ENCODE assay signal across 9 mouse cellular contexts in genomic region chr1:127661118-127662012, GRCm38 (mm10). TPM values are rescaled to one million over a fixed set of nuclear protein-coding genes. Genes with fewer than 3 reads are reported as not detected.
DNase-seq lines count a peak whose midpoint lies in the region; ATAC-seq lines count a peak whose summit lies in the region.
"Had no signal": no experiment of that assay in that cellular context is flagged by ENCODE, and none has a peak within 500 bp of the region (broad histone marks: within the 10 kb centered on the region; RNA-seq: fewer than 3 reads in every experiment).

No protein-coding gene starts in this region.

- H3K36me3 ChIP-seq in embryonic facial prominence, embryonic 14.5 days (ENCODE audit: control insufficient read depth, insufficient read depth, low read length): no peaks in the 10 kb centered on the region
- no peaks in the 10 kb centered on the region for H3K36me3 ChIP-seq in hindbrain, embryonic 14.5 days (replicated peaks; ENCODE audit: control insufficient read depth, insufficient read depth)

- H3K9me3 ChIP-seq in embryonic facial prominence, embryonic 14.5 days (ENCODE audit: control insufficient read depth, low read length): no peaks in the 10 kb centered on the region
- no peaks in the 10 kb centered on the region for H3K9me3 ChIP-seq in hindbrain, embryonic 14.5 days (ENCODE audit: control insufficient read depth, low read length)

- peak overlapping the region; percentile 15 for H3K9ac ChIP-seq in embryonic facial prominence, embryonic 14.5 days (ENCODE audit: low read depth, low read length)
- H3K9ac ChIP-seq in hindbrain, embryonic 14.5 days: peak overlapping the region; percentile 52

- peak overlapping the region; percentile 13; the same call in 1 of the 2 replicates for H3K4me2 ChIP-seq in embryonic facial prominence, embryonic 14.5 days (ENCODE audit: low read depth, low read length)
- peak overlapping the region; percentile 42 for H3K4me2 ChIP-seq in hindbrain, embryonic 14.5 days (replicated peaks)

- peak; percentile 27 to 28 for DNase-seq in left cerebral cortex, postnatal 25 days (ENCODE audit: low spot score in 2 of 2)
- DNase-seq in left cerebral cortex, postnatal 4 days: no peak
- peak; percentile 21 for DNase-seq in embryonic facial prominence, embryonic 14.5 days (ENCODE audit: low spot score)
- peak; percentile 58 for DNase-seq in hindbrain, embryonic 14.5 days (ENCODE audit: low spot score)
- peak; percentile 45 for DNase-seq in neural tube, embryonic 10.5 days (ENCODE audit: extremely low spot score, low spot score)
- no peak for DNase-seq in T-cell, adult 2 months (ENCODE audit: low spot score)
- no peak for DNase-seq in layer of hippocampus, adult 9-11 months
- DNase-seq: gastrocnemius, postnatal 25 days had no signal

- no peak overlapping the region for H3K4me3 ChIP-seq in embryonic facial prominence, embryonic 14.5 days (ENCODE audit: low read depth, low read length)
- no peak overlapping the region for H3K4me3 ChIP-seq in hindbrain, embryonic 14.5 days (replicated peaks; ENCODE audit: low read length)

- H3K27ac ChIP-seq in embryonic facial prominence, embryonic 14.5 days (replicated peaks; ENCODE audit: low read depth, low read length): no peak overlapping the region
- H3K27ac ChIP-seq in hindbrain, embryonic 14.5 days: peak overlapping the region; percentile 90

- 34% methylated on average over 13 of the region's 13 CpGs for WGBS in embryonic facial prominence, embryonic 14.5 days
- 23% methylated on average over 13 of the region's 13 CpGs for WGBS in hindbrain, embryonic 14.5 days

- no peaks in the 10 kb centered on the region for H3K4me1 ChIP-seq in embryonic facial prominence, embryonic 14.5 days (ENCODE audit: control insufficient read depth, insufficient read depth, low read length)
- peaks cover 11% of the 10 kb centered on the region for H3K4me1 ChIP-seq in hindbrain, embryonic 14.5 days (replicated peaks; ENCODE audit: control insufficient read depth, insufficient read depth, low read length)

- ATAC-seq in embryonic facial prominence, embryonic 14.5 days (ENCODE audit: low read depth): peak; percentile 50; the same call in 1 of the 2 replicates
- ATAC-seq in hindbrain, embryonic 14.5 days (ENCODE audit: low FRiP score): peak; percentile 78
- no peak for ATAC-seq in activated CD4-positive, CD25-positive, alpha-beta regulatory T cell, adult 4 months

- intact Hi-C loops in left cerebral cortex, postnatal 25 days (cut with DNase I): no loop called here
- intact Hi-C loops in left cerebral cortex, postnatal 4 days (cut with DNase I): no loop called here

- H3K27me3 ChIP-seq in embryonic facial prominence, embryonic 14.5 days (replicated peaks; ENCODE audit: control insufficient read depth, insufficient read depth, low read length): no peaks in the 10 kb centered on the region
- H3K27me3 ChIP-seq in hindbrain, embryonic 14.5 days (ENCODE audit: control insufficient read depth, insufficient read depth, low read length): no peaks in the 10 kb centered on the region

RNA-seq across cellular contexts. Expression of gene Tmem163, which starts 18.0 kb away (rescaled TPM):
- total RNA-seq in left cerebral cortex, postnatal 25 days (2021): 10 to 100 TPM; 25.7 to 25.9 TPM
- total RNA-seq in left cerebral cortex, postnatal 4 days (2021): 10 to 100 TPM; 23.8 to 32.5 TPM
- polyA plus RNA-seq in embryonic facial prominence, embryonic 14.5 days (2014; fragmentation: Nextera tagmentation; extraction: Ambion mirVana): 2.1 and 4.7 TPM in 2 replicates
- 55.6 and 61.5 TPM in 2 replicates for polyA plus RNA-seq in hindbrain, embryonic 14.5 days (2014; fragmentation: Nextera tagmentation; extraction: Ambion mirVana)
- not detected for polyA plus RNA-seq in activated CD4-positive, CD25-positive, alpha-beta regulatory T cell, adult 4 months (2017; shearing (Covaris generic))
- total RNA-seq: gastrocnemius, postnatal 25 days had no signal

Comparison
In these comparisons a context has a peak if more than half of its experiments do, and no peak if none do; other contexts are left out.
1. DNase-seq: peak in left cerebral cortex, postnatal 25 days (2 of 2), embryonic facial prominence, embryonic 14.5 days (single experiment), hindbrain, embryonic 14.5 days (single experiment) and neural tube, embryonic 10.5 days (single experiment); none in left cerebral cortex, postnatal 4 days (single experiment), T-cell, adult 2 months (single experiment) and layer of hippocampus, adult 9-11 months (single experiment).